Mouse (Mus musculus) midbrain, embryonic 13.5 days (tissue): ENCODE measurements at regions not wholly inside any gene's neighbourhood (a gene's known extent, or its start where the extent isn't known, plus 50 kb on each side); places are given as distances from the start of the nearest gene placed in this dataset.

Experiments used
- ATAC-seq: fragments of 200-750 bp; cut with Nextera tagmentation; 2 replicates; pipeline ENCODE4 v1.8.0; 2017; ENCODE audit warnings: mild to moderate bottlenecking, moderate TSS enrichment, moderate library complexity
- H3K27ac ChIP-seq: fragments of 300-500 bp; sonication (generic); 2 replicates; pipeline ENCODE4 v1.5.1; 2015; ENCODE audit warnings: inconsistent platforms, mild to moderate bottlenecking, moderate library complexity
- H3K27me3 ChIP-seq: fragments of 300-500 bp; sonication (generic); 2 replicates; pipeline ENCODE4 v1.6.1; 2015; ENCODE audit warnings: mild to moderate bottlenecking, inconsistent platforms
- H3K36me3 ChIP-seq: fragments of 300-500 bp; sonication (generic); 2 replicates; pipeline ENCODE4 v1.6.1; 2015; ENCODE audit warnings: mild to moderate bottlenecking, inconsistent platforms
- H3K4me1 ChIP-seq: fragments of 300-500 bp; sonication (generic); replicated peaks from 2 replicates; pipeline ENCODE4 v1.6.1; 2015; ENCODE audit warnings: inconsistent platforms
- H3K4me2 ChIP-seq: fragments of 300-500 bp; sonication (generic); replicated peaks from 2 replicates; pipeline ENCODE4 v1.6.1; 2015; ENCODE audit warnings: moderate library complexity, mild to moderate bottlenecking, inconsistent platforms
- H3K4me3 ChIP-seq: fragments of 300-500 bp; sonication (generic); replicated peaks from 2 replicates; pipeline ENCODE4 v1.5.1; 2015; ENCODE audit warnings: mild to moderate bottlenecking, inconsistent platforms
- H3K9ac ChIP-seq: fragments of 300-500 bp; sonication (generic); replicated peaks from 2 replicates; pipeline ENCODE4 v1.6.1; 2015; ENCODE audit warnings: mild to moderate bottlenecking, inconsistent platforms
- H3K9me3 ChIP-seq: fragments of 300-500 bp; sonication (generic); 2 replicates; pipeline ENCODE4 v1.6.1; 2016; ENCODE audit warnings: mild to moderate bottlenecking, inconsistent platforms
- WGBS: fragments of 180-500 bp; shearing (Covaris S2); methylation state at CpG from one replicate; pipeline ENCODE4 v1.1.7; 2015; 5-methylcytosine and 5-hydroxymethylcytosine counted together

DNA sequence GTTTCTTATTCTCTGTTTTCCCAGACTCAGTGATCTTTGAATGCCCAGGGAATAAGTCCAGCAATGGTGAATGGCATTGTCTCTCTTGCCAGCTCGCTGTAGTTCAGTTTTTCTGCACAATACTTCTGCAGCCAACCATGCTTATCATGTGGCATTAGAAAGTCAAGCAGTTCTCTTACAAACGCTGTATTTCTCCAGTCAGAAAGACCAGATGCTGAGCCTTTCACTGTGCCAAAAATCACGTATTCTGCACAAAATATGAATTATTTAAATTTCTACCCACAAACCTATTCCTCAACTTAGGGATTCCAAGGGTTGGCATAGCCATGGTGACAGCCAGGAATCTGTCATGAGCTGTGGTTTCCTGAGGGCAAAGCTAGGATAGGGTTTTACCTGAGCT, 95.0 kb upstream of the 1700025G04Rik start:
- no peak for ATAC-seq
- Histone ChIP-seq H3K36me3 (no peaks in the 10 kb centered on the region), H3K27ac (no peak overlapping the region), H3K9me3 (no peaks in the 10 kb centered on the region), H3K4me2 (no peak overlapping the region), H3K27me3 (no peaks in the 10 kb centered on the region), H3K9ac (no peak overlapping the region), H3K4me3 (no peak overlapping the region), H3K4me1 (0 out of 2 replicates have a peak, but pooled peaks cover 8% of the 10 kb centered on the region)
- WGBS = 78% methylated on average over 3 of the region's 3 CpGs

DNA sequence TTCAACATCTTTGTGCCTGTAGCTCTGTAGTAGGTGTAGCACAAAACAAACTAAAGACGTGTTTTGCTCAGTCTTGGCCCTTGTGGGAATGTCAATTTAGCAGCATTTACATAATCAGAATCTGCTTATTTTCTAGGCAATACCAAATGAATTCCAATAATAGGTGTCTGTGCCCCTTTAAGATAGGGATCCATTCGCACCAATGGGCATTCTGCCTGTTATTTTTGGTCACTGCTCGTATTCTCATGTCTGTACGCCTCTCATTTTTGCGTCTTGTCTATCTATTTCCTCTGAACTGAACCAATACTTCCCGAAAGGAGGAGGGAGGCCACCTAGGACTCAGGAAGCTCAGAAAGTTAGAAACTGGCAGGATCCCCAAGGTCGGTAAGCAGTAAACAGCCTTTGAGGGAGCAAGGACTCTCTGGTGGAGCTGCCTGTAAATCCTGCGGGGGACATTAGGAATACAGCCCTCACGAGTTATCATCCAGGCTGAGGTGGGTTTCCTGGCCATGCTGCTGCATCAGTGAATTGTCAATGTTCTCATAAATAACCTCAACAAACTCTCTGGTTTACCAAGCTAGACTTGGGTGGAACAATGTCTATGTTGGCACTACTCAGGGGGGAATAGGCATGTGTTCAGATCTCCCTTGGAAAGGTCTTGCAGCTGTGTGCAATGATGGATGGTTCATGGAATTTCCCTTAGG, 86.5 kb upstream of the 1700025G04Rik start:
- H3K4me1 ChIP-seq = peaks cover 10% of the 10 kb centered on the region
- WGBS = 89% methylated on average over 9 of the region's 9 CpGs

GRCm38 (mm10) chr1:152175691-152176090, 85.8 kb upstream of the 1700025G04Rik start:
- no peak overlapping the region for H3K9ac ChIP-seq
- H3K9me3 ChIP-seq = no peaks in the 10 kb centered on the region
- H3K27ac ChIP-seq = no peak overlapping the region
- peaks cover 15% of the 10 kb centered on the region for H3K4me1 ChIP-seq
- H3K4me3 ChIP-seq = no peak overlapping the region
- 88% methylated on average over 3 of the region's 3 CpGs for WGBS
- no peaks in the 10 kb centered on the region for H3K27me3 ChIP-seq
- H3K4me2 ChIP-seq = no peak overlapping the region
- no peaks in the 10 kb centered on the region for H3K36me3 ChIP-seq
- no peak for ATAC-seq

More for the DNA sequence above, 86.5 kb upstream of the 1700025G04Rik start:
- Histone ChIP-seq H3K27me3 (no peaks in the 10 kb centered on the region), H3K4me2 (no peak overlapping the region), H3K9me3 (no peaks in the 10 kb centered on the region), H3K36me3 (no peaks in the 10 kb centered on the region), H3K9ac (no peak overlapping the region), H3K4me3 (no peak overlapping the region), H3K27ac (no peak overlapping the region)
- no peak for ATAC-seq

- 90% methylated on average over 4 of the region's 4 CpGs for WGBS
- no peak for ATAC-seq
- H3K36me3 ChIP-seq = no peaks in the 10 kb centered on the region
- H3K27ac ChIP-seq = no peak overlapping the region
- H3K27me3 ChIP-seq = no peaks in the 10 kb centered on the region
- H3K9ac ChIP-seq = no peak overlapping the region
- no peaks in the 10 kb centered on the region for H3K9me3 ChIP-seq
- H3K4me3 ChIP-seq = no peak overlapping the region
- no peak overlapping the region for H3K4me2 ChIP-seq
- H3K4me1 ChIP-seq = peaks cover 23% of the 10 kb centered on the region
These were observed 84.5 kb upstream of the 1700025G04Rik start for GRCm38 (mm10) chr1:152174464-152174863.

GRCm38 (mm10) chr1:152171034-152171790, 81.3 kb upstream of the 1700025G04Rik start:
- Histone ChIP-seq H3K27me3 (no peaks in the 10 kb centered on the region), H3K9ac (no peak overlapping the region), H3K4me1 (peaks cover 35% of the 10 kb centered on the region), H3K27ac (peak overlapping the region; percentile 74), H3K4me2 (no peak overlapping the region), H3K9me3 (no peaks in the 10 kb centered on the region), H3K36me3 (no peaks in the 10 kb centered on the region), H3K4me3 (no peak overlapping the region)
- peak; percentile 25; the same call in 1 of the 2 replicates for ATAC-seq
- 39% methylated on average over 16 of the region's 16 CpGs for WGBS

- H3K9ac ChIP-seq = no peak overlapping the region
- no peak overlapping the region for H3K4me2 ChIP-seq
- peak overlapping the region; percentile 19; the same call in 1 of the 2 replicates for H3K27ac ChIP-seq
- H3K4me3 ChIP-seq = no peak overlapping the region
- ATAC-seq = no peak
- WGBS = 88% methylated on average over 8 of the region's 8 CpGs
- no peaks in the 10 kb centered on the region for H3K9me3 ChIP-seq
- peaks cover 39% of the 10 kb centered on the region for H3K4me1 ChIP-seq
- H3K36me3 ChIP-seq = no peaks in the 10 kb centered on the region
- H3K27me3 ChIP-seq = no peaks in the 10 kb centered on the region
These were observed 80.7 kb upstream of the 1700025G04Rik start for GRCm38 (mm10) chr1:152170583-152170982.

DNA sequence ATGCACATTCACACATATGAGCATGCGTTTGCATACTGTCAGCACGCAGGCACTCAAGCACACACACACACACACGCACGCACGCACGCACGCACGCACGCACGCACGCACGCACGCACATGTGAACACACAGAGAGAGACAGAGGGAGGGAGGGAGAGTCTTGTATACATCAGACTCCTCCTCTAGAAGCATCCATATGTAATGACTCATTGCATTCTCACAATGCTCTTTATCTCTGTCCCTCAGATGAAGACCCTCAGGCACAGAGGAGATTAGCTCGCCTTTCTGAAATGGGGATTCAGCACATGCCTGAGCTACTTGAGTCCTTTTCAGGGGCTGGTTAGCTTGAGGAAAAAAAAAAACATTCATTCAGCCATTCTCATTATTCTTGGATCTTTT, 79.6 kb upstream of the 1700025G04Rik start:
- Histone ChIP-seq H3K4me1 (peaks cover 50% of the 10 kb centered on the region), H3K27ac (no peak overlapping the region)
- 78% methylated on average over 14 of the region's 14 CpGs for WGBS

GRCm38 (mm10) chr1:152168284-152168683, 78.4 kb upstream of the 1700025G04Rik start:
- H3K36me3 ChIP-seq = no peaks in the 10 kb centered on the region
- H3K4me2 ChIP-seq = no peak overlapping the region
- peaks cover 55% of the 10 kb centered on the region for H3K4me1 ChIP-seq
- 63% methylated on average over 4 of the region's 4 CpGs for WGBS
- H3K27me3 ChIP-seq = no peaks in the 10 kb centered on the region
- H3K9ac ChIP-seq = no peak overlapping the region
- 0 out of 2 replicates have a peak overlapping the region, but pooled peaks have one; percentile 39 for H3K27ac ChIP-seq
- no peak for ATAC-seq
- no peaks in the 10 kb centered on the region for H3K9me3 ChIP-seq
- no peak overlapping the region for H3K4me3 ChIP-seq

More for the DNA sequence above, 79.6 kb upstream of the 1700025G04Rik start:
- Histone ChIP-seq H3K9ac (no peak overlapping the region), H3K4me2 (no peak overlapping the region), H3K9me3 (no peaks in the 10 kb centered on the region), H3K36me3 (no peaks in the 10 kb centered on the region), H3K27me3 (no peaks in the 10 kb centered on the region), H3K4me3 (no peak overlapping the region)
- 0 out of 2 replicates have a peak, but pooled peaks have one; percentile 25 for ATAC-seq

- no peak for ATAC-seq
- Histone ChIP-seq H3K27me3 (no peaks in the 10 kb centered on the region), H3K4me1 (peaks cover 55% of the 10 kb centered on the region), H3K9ac (no peak overlapping the region), H3K4me3 (no peak overlapping the region), H3K36me3 (no peaks in the 10 kb centered on the region), H3K9me3 (no peaks in the 10 kb centered on the region), H3K27ac (0 out of 2 replicates have a peak overlapping the region, but pooled peaks have one; percentile 39), H3K4me2 (no peak overlapping the region)
- 81% methylated on average over 5 of the region's 5 CpGs for WGBS
These were observed 77.8 kb upstream of the 1700025G04Rik start for GRCm38 (mm10) chr1:152167716-152168115.

GRCm38 (mm10) chr1:152165490-152165905, 75.6 kb upstream of the 1700025G04Rik start:
- no peaks in the 10 kb centered on the region for H3K27me3 ChIP-seq
- 24% methylated on average over 5 of the region's 5 CpGs for WGBS
- H3K9me3 ChIP-seq = no peaks in the 10 kb centered on the region
- ATAC-seq = peak; percentile 87
- peaks cover 40% of the 10 kb centered on the region for H3K4me1 ChIP-seq
- peak overlapping the region; percentile 86 for H3K27ac ChIP-seq
- H3K4me3 ChIP-seq = no peak overlapping the region
- peak overlapping the region; percentile 26 for H3K4me2 ChIP-seq
- H3K36me3 ChIP-seq = no peaks in the 10 kb centered on the region
- H3K9ac ChIP-seq = no peak overlapping the region

- Histone ChIP-seq H3K4me1 (peaks cover 36% of the 10 kb centered on the region), H3K9ac (no peak overlapping the region), H3K9me3 (no peaks in the 10 kb centered on the region), H3K4me3 (no peak overlapping the region), H3K36me3 (no peaks in the 10 kb centered on the region), H3K4me2 (peak overlapping the region; percentile 26), H3K27ac (peak overlapping the region; percentile 86), H3K27me3 (no peaks in the 10 kb centered on the region)
- ATAC-seq = peak; percentile 72
- 34% methylated on average over 12 of the region's 12 CpGs for WGBS
These were observed 75.0 kb upstream of the 1700025G04Rik start for GRCm38 (mm10) chr1:152164843-152165489.

- WGBS = 65% methylated on average over 5 of the region's 5 CpGs
- Histone ChIP-seq H3K27ac (peak overlapping the region; percentile 86), H3K36me3 (no peaks in the 10 kb centered on the region)
These were observed 74.3 kb upstream of the 1700025G04Rik start for GRCm38 (mm10) chr1:152164212-152164611.

More at GRCm38 (mm10) chr1:152164212-152164611, 74.3 kb upstream of the 1700025G04Rik start:
- ATAC-seq = no peak
- Histone ChIP-seq H3K4me3 (no peak overlapping the region), H3K4me1 (peaks cover 29% of the 10 kb centered on the region), H3K27me3 (no peaks in the 10 kb centered on the region), H3K4me2 (no peak overlapping the region), H3K9ac (no peak overlapping the region), H3K9me3 (no peaks in the 10 kb centered on the region)
